Mouse (Mus musculus): ENCODE data around the gene Lrrc9. TPM values are rescaled to one million over a fixed set of nuclear protein-coding genes. Genes with fewer than 3 reads are reported as not detected.

The Lrrc9 gene
- polyA plus RNA-seq, 1 experiment from 2014 or later, result 0.05 TPM

GRCm38 (mm10) chr12:72487498-72487897, 45.8 kb downstream of the Lrrc9 start:
- no peaks in the 10 kb centered on the region for H3K9me3 ChIP-seq (ENCODE audit: control insufficient read depth)
- no peak overlapping the region for H3K4me2 ChIP-seq (replicated peaks; ENCODE audit: low read depth)
- H3K4me1 ChIP-seq (replicated peaks; ENCODE audit: control insufficient read depth, insufficient read depth, low read length), result no peaks in the 10 kb centered on the region
- no peak overlapping the region for H3K4me3 ChIP-seq (ENCODE audit: low read depth, low read length)
- no peaks in the 10 kb centered on the region for H3K27me3 ChIP-seq (replicated peaks; ENCODE audit: control insufficient read depth, insufficient read depth, low read length)
- no peaks in the 10 kb centered on the region for H3K36me3 ChIP-seq (ENCODE audit: control insufficient read depth, insufficient read depth)
- no peak for TF ChIP-seq CTCF (IDR thresholded peaks at IDR 0.05; ENCODE audit: low read depth)
- 59% methylated on average over 3 of the region's 3 CpGs for WGBS
- H3K9ac ChIP-seq (ENCODE audit: low read depth, low read length), result no peak overlapping the region
- ATAC-seq, result no peak
- H3K27ac ChIP-seq (ENCODE audit: low read depth, low read length), result no peak overlapping the region

GRCm38 (mm10) chr12:72489995-72490394, 48.3 kb downstream of the Lrrc9 start:
- H3K4me3 ChIP-seq (ENCODE audit: low read depth, low read length), result no peak overlapping the region
- H3K4me2 ChIP-seq (replicated peaks; ENCODE audit: low read depth), result no peak overlapping the region
- H3K27me3 ChIP-seq (replicated peaks; ENCODE audit: control insufficient read depth, insufficient read depth, low read length), result no peaks in the 10 kb centered on the region
- H3K27ac ChIP-seq (ENCODE audit: low read depth, low read length), result no peak overlapping the region
- H3K9me3 ChIP-seq (ENCODE audit: control insufficient read depth), result no peaks in the 10 kb centered on the region
- no peak for ATAC-seq
- 69% methylated on average over 3 of the region's 3 CpGs for WGBS
- TF ChIP-seq CTCF (IDR thresholded peaks at IDR 0.05; ENCODE audit: low read depth), result no peak
- H3K9ac ChIP-seq (ENCODE audit: low read depth, low read length), result no peak overlapping the region
- H3K36me3 ChIP-seq (ENCODE audit: control insufficient read depth, insufficient read depth), result no peaks in the 10 kb centered on the region
- no peaks in the 10 kb centered on the region for H3K4me1 ChIP-seq (replicated peaks; ENCODE audit: control insufficient read depth, insufficient read depth, low read length)

DNA sequence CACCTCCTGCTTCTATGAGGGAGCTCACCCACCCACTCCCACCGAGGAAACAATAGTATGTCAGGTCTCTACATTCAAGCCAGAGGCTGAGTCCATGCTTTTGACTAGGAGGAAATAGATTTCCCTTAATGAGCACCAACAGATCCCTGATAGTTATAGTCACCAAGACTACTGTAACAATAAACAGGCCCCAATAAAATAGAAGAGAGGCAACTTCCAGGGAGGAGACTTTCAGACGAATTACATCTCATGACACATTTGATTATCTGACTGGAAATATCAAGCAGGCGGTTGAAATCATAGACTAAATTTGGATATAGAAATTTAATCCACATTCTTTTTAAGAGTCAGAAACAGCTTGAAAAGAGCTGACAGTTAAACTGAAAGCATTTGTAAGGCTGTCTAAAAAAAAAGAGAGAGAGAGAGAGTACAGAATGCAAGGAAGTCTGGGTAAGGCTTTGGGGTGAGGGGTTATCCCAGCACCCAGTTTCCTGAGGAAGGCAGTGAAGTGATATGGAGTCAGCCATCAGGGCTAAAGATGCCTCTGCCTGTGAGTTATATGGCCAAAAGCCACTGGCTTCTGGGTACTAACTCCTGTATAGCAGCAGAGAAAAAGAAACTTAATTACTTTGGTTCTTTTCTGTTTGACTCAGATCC, 49.5 kb downstream of the Lrrc9 start:
- Histone ChIP-seq H3K4me2 (replicated peaks; ENCODE audit: low read depth) (no peak overlapping the region), H3K4me1 (replicated peaks; ENCODE audit: control insufficient read depth, insufficient read depth, low read length) (no peaks in the 10 kb centered on the region), H3K4me3 (ENCODE audit: low read depth, low read length) (no peak overlapping the region), H3K9me3 (ENCODE audit: control insufficient read depth) (no peaks in the 10 kb centered on the region), H3K9ac (ENCODE audit: low read depth, low read length) (no peak overlapping the region), H3K36me3 (ENCODE audit: control insufficient read depth, insufficient read depth) (no peaks in the 10 kb centered on the region), H3K27ac (ENCODE audit: low read depth, low read length) (no peak overlapping the region), H3K27me3 (replicated peaks; ENCODE audit: control insufficient read depth, insufficient read depth, low read length) (no peaks in the 10 kb centered on the region)
- no peak for TF ChIP-seq CTCF (IDR thresholded peaks at IDR 0.05; ENCODE audit: low read depth)
- ATAC-seq, result no peak
- WGBS, result 51% methylated on average over 3 of the region's 3 CpGs

GRCm38 (mm10) chr12:72496866-72497600, 55.4 kb downstream of the Lrrc9 start:
- Histone ChIP-seq H3K4me1 (replicated peaks; ENCODE audit: control insufficient read depth, insufficient read depth, low read length) (no peaks in the 10 kb centered on the region), H3K4me2 (replicated peaks; ENCODE audit: low read depth) (no peak overlapping the region), H3K36me3 (ENCODE audit: control insufficient read depth, insufficient read depth) (no peaks in the 10 kb centered on the region), H3K27ac (ENCODE audit: low read depth, low read length) (no peak overlapping the region), H3K9ac (ENCODE audit: low read depth, low read length) (no peak overlapping the region), H3K9me3 (ENCODE audit: control insufficient read depth) (no peaks in the 10 kb centered on the region), H3K27me3 (replicated peaks; ENCODE audit: control insufficient read depth, insufficient read depth, low read length) (no peaks in the 10 kb centered on the region), H3K4me3 (ENCODE audit: low read depth, low read length) (no peak overlapping the region)
- no peak for ATAC-seq
- TF ChIP-seq CTCF (IDR thresholded peaks at IDR 0.05; ENCODE audit: low read depth), result no peak
- WGBS, result 72% methylated on average over 12 of the region's 12 CpGs

- Histone ChIP-seq H3K4me1 (replicated peaks; ENCODE audit: control insufficient read depth, insufficient read depth, low read length) (no peaks in the 10 kb centered on the region), H3K9me3 (ENCODE audit: control insufficient read depth) (no peaks in the 10 kb centered on the region), H3K36me3 (ENCODE audit: control insufficient read depth, insufficient read depth) (no peaks in the 10 kb centered on the region), H3K27ac (ENCODE audit: low read depth, low read length) (no peak overlapping the region), H3K27me3 (replicated peaks; ENCODE audit: control insufficient read depth, insufficient read depth, low read length) (no peaks in the 10 kb centered on the region), H3K4me2 (replicated peaks; ENCODE audit: low read depth) (no peak overlapping the region), H3K4me3 (ENCODE audit: low read depth, low read length) (no peak overlapping the region), H3K9ac (ENCODE audit: low read depth, low read length) (no peak overlapping the region)
- TF ChIP-seq CTCF (IDR thresholded peaks at IDR 0.05; ENCODE audit: low read depth), result no peak
- ATAC-seq, result no peak
- WGBS, result 81% methylated on average over 7 of the region's 7 CpGs
These were observed 67.9 kb downstream of the Lrrc9 start for GRCm38 (mm10) chr12:72509606-72510005.

DNA sequence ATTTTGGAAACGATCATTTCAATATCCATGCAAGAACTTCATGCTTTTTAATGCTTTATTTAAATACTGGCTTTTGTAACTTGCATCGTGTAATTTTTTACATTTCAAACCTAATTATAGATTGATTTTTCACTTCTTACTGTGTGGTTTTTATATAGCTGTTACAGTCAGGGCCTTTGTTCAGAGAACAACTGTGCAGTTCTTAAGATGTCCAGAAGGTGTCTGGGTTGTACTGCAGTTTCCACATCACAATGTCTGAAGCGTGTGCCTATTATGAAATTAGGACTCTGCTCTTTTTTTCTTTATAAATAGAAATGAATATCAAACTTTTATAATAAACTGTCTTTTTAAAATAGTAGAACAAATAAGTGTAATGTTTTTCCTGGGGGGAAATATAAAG, 73.8 kb downstream of the Lrrc9 start:
- ATAC-seq, result no peak
- Histone ChIP-seq H3K4me2 (replicated peaks; ENCODE audit: low read depth) (no peak overlapping the region), H3K36me3 (ENCODE audit: control insufficient read depth, insufficient read depth) (no peaks in the 10 kb centered on the region), H3K4me3 (ENCODE audit: low read depth, low read length) (no peak overlapping the region), H3K27ac (ENCODE audit: low read depth, low read length) (no peak overlapping the region), H3K9ac (ENCODE audit: low read depth, low read length) (no peak overlapping the region), H3K4me1 (replicated peaks; ENCODE audit: control insufficient read depth, insufficient read depth, low read length) (no peaks in the 10 kb centered on the region; the same call in 1 of the 2 replicates), H3K9me3 (ENCODE audit: control insufficient read depth) (no peaks in the 10 kb centered on the region), H3K27me3 (replicated peaks; ENCODE audit: control insufficient read depth, insufficient read depth, low read length) (no peaks in the 10 kb centered on the region)
- WGBS, result 69% methylated on average over 3 of the region's 3 CpGs
- peak; percentile 71 for TF ChIP-seq CTCF (IDR thresholded peaks at IDR 0.05; ENCODE audit: low read depth)
